Mouse (Mus musculus) lung, embryonic 14.5 days (tissue): ENCODE measurements around the gene Ccdc102a. TPM values are rescaled to one million over a fixed set of nuclear protein-coding genes. Genes with fewer than 3 reads are reported as not detected.

Experiments used
- ATAC-seq: fragments of 200-750 bp; cut with Nextera tagmentation; 2 replicates; pipeline ENCODE4 v1.8.0; 2017; ENCODE audit warnings: mild to moderate bottlenecking, moderate TSS enrichment, moderate library complexity; ENCODE audit not compliant: insufficient read depth
- DNase-seq: peaks from one replicate; pipeline ENCODE4 v3.0.0-alpha.2; 2015
- H3K27ac ChIP-seq: fragments of 300-500 bp; sonication (generic); 2 replicates; pipeline ENCODE4 v1.5.1; 2014; ENCODE audit warnings: low read depth, mild to moderate bottlenecking, moderate library complexity
- H3K27me3 ChIP-seq: fragments of 300-500 bp; sonication (generic); 2 replicates; pipeline ENCODE4 v1.6.1; 2014; ENCODE audit warnings: low read length, control low read depth; ENCODE audit not compliant: insufficient read depth
- H3K36me3 ChIP-seq: fragments of 300-500 bp; sonication (generic); 2 replicates; pipeline ENCODE4 v1.6.1; 2014; ENCODE audit warnings: control low read depth; ENCODE audit not compliant: insufficient read depth
- H3K4me1 ChIP-seq: fragments of 300-500 bp; sonication (generic); 2 replicates; pipeline ENCODE4 v1.6.1; 2014; ENCODE audit warnings: antibody characterized with exemption, control low read depth; ENCODE audit not compliant: insufficient read depth
- H3K4me2 ChIP-seq: fragments of 300-500 bp; sonication (generic); 2 replicates; pipeline ENCODE4 v1.6.1; 2014; ENCODE audit warnings: mild to moderate bottlenecking
- H3K4me3 ChIP-seq: fragments of 300-500 bp; sonication (generic); 2 replicates; pipeline ENCODE4 v1.5.1; 2014; ENCODE audit warnings: low read depth, low read length
- H3K9ac ChIP-seq: fragments of 300-500 bp; sonication (generic); 2 replicates; pipeline ENCODE4 v1.6.1; 2014
- H3K9me3 ChIP-seq: fragments of 300-500 bp; sonication (generic); 2 replicates; pipeline ENCODE4 v1.6.1; 2016; ENCODE audit warnings: low read depth, low read length, control low read depth
- CTCF ChIP-seq: IDR thresholded peaks from 2 replicates; pipeline ENCODE4 v1.5.1; 2016; ENCODE audit warnings: antibody characterized with exemption, low read depth
- WGBS: fragments of 180-500 bp; shearing (Covaris S2); extraction: QIAGEN DNeasy Blood & Tissue Kit; methylation state at CpG from one replicate; pipeline ENCODE4 v1.1.7; 2014; 5-methylcytosine and 5-hydroxymethylcytosine counted together
- polyA plus RNA-seq: library from polyadenylated mRNA; unstranded; fragments of >200 nt; fragmentation: Nextera tagmentation; extraction: Ambion mirVana; gene quantifications from 2 replicates; pipeline ENCODE4 v1.2.1, GENCODE M21; 2014

The Ccdc102a gene
- polyA plus RNA-seq, 1 experiment from 2014 or later: 34.1 TPM

DNA sequence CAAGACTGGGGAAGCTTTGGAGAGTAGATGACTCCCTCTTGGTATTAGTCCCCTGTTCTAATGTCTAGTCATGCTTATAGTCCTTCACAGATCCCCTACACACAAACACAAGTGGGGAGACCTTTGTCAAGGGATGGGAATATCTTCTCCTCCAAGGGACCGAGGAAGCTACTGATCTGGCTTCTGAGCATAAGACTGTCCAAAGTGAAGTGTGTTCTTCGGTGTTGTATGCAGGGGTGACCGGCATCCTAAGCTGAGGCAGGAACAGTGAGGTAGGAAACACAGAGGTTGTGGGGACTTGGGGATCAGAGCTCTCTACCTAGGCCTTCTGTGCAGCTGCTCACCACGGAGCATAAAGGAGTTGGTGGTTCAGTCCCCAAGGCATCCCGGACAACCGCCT, 4.3 kb upstream of the Ccdc102a start:
- no peak for DNase-seq

DNA sequence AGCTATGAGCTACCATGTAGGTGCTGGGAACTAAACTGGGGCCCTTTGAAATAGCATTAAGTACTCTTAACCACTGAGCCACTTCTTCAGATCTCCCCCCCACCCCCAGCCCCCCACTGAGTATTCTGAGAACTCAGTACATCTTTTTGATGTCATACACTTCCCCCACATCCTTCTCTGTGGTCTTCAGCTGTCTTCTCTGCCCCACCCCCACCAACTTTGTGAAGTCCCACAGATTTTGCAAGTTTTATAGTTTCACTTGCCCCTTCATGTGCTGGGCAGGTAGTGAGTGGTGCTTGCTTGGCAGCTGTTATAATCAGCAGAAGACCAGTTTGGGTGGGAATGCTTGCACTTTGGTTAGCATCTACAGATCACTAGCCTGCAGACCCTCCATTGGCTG, 1.4 kb upstream of the Ccdc102a start:
- no peak overlapping the region for H3K4me3 ChIP-seq
- H3K36me3 ChIP-seq: no peaks in the 10 kb centered on the region
- DNase-seq (no peak), ATAC-seq (no peak)
- H3K27me3 ChIP-seq: no peaks in the 10 kb centered on the region
- H3K27ac ChIP-seq: no peak overlapping the region
- TF ChIP-seq CTCF: no peak
- H3K4me2 ChIP-seq: no peak overlapping the region
- H3K9me3 ChIP-seq: no peaks in the 10 kb centered on the region
- no peak overlapping the region for H3K9ac ChIP-seq
- peaks cover 23% of the 10 kb centered on the region for H3K4me1 ChIP-seq

More for the DNA sequence above, 4.3 kb upstream of the Ccdc102a start:
- Histone ChIP-seq H3K4me2 (no peak overlapping the region), H3K4me3 (no peak overlapping the region), H3K4me1 (no peaks in the 10 kb centered on the region), H3K9ac (no peak overlapping the region), H3K36me3 (no peaks in the 10 kb centered on the region), H3K27ac (no peak overlapping the region), H3K27me3 (no peaks in the 10 kb centered on the region), H3K9me3 (no peaks in the 10 kb centered on the region)
- WGBS: 49% methylated on average over 6 of the region's 6 CpGs
- no peak for TF ChIP-seq CTCF
- no peak for ATAC-seq

DNA sequence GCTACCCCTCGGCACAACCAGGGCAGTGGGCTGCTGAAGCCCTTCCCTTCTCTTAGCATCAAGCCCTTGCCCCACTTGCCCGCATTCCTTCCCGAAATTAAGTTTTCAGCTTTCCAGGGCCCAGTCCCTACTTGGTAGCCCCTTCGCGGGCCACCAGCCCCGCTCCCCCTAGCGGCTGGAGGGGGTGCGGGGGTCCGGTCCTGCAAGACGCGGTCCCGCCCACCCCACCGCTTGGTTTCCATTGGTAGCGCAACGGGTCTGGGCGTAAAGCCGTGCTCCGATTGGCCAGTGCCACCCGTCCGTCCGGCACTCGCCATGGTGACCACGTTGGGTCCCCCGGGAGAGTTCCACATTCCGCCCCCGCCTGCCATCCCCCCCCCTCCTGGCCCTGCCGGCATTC, 546 bp downstream of the Ccdc102a start:
- peak overlapping the region; percentile 87 for H3K4me3 ChIP-seq
- peak overlapping the region; percentile 80 for H3K4me2 ChIP-seq
- TF ChIP-seq CTCF: peak; percentile 91
- peaks cover 30% of the 10 kb centered on the region for H3K4me1 ChIP-seq
- H3K9me3 ChIP-seq: no peaks in the 10 kb centered on the region
- peak overlapping the region; percentile 92 for H3K9ac ChIP-seq
- peaks cover 8% of the 10 kb centered on the region for H3K36me3 ChIP-seq
- H3K27ac ChIP-seq: peak overlapping the region; percentile 86
- DNase-seq (peak; percentile 97), ATAC-seq (peak; percentile 96)
- under 1% methylated on average over 27 of the region's 27 CpGs for WGBS
- peaks cover 1% of the 10 kb centered on the region; the same call in 1 of the 2 replicates for H3K27me3 ChIP-seq

DNA sequence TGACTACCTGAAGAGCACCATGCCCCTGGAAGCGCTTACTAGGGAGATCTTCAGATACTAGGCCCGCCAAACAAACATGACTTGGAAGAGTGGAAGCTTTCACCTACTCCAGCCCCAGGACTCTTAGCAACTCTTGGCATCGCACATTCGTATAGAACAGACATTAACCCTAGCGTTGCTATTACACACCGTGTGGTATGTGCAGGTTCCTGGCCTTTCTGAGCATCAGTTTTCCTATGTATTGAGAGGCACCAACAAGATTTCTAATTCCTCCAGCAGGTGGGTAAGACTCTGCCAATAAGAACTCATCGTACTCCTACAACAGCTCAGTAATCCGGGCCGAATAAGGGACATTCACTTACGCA, 956 bp downstream of the Ccdc102a start:
- Histone ChIP-seq H3K4me2 (peak overlapping the region; percentile 80), H3K4me1 (peaks cover 30% of the 10 kb centered on the region), H3K4me3 (peak overlapping the region; percentile 87), H3K27me3 (peaks cover 3% of the 10 kb centered on the region; the same call in 1 of the 2 replicates), H3K9ac (peak overlapping the region; percentile 92), H3K36me3 (peaks cover 12% of the 10 kb centered on the region), H3K27ac (no peak overlapping the region), H3K9me3 (no peaks in the 10 kb centered on the region)
- ATAC-seq (peak; percentile 12), DNase-seq (no peak)
- no peak for TF ChIP-seq CTCF
- 3% methylated on average over 10 of the region's 10 CpGs for WGBS

DNA sequence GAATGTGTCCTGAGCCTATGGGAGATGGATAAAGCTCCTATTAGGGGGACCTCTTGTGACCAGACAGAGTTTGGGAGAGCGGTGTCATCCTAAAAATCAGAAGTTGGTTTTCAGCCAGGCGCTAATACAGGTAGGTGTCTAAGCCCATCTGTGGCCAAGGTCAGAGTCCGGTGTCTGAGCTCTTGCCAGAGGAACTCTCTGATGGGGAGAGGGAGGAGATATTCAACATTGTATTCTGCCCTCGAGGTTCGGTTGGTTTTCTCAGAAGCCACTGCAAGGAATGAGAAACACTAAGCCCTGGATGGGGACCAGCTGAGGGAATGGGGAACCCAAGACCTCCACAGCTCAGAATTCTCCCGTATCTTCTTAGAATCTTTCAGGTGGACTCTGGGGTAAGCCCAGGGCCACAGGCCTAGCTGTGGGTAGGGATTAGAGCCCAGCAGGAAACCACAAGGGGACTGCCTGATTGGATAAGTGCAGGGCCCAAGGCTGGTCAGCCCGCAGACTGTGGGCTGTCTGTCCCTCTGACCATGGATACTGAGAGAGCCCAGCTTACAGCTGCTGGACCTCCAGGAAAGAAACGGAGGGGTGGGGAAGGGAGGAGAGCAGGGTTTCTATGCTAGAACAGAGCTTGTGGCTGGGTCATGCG, 1.5 kb downstream of the Ccdc102a start:
- ATAC-seq: no peak; the same call in 1 of the 2 replicates
- H3K4me3 ChIP-seq: peak overlapping the region; percentile 87
- peaks cover 17% of the 10 kb centered on the region for H3K36me3 ChIP-seq
- peak; percentile 7 for DNase-seq
- peaks cover 3% of the 10 kb centered on the region; the same call in 1 of the 2 replicates for H3K27me3 ChIP-seq
- H3K9ac ChIP-seq: peak overlapping the region; percentile 92
- no peak overlapping the region for H3K27ac ChIP-seq
- no peak for TF ChIP-seq CTCF
- WGBS: 50% methylated on average over 9 of the region's 9 CpGs
- peak overlapping the region; percentile 80 for H3K4me2 ChIP-seq
- no peaks in the 10 kb centered on the region for H3K9me3 ChIP-seq
- H3K4me1 ChIP-seq: peaks cover 30% of the 10 kb centered on the region

DNA sequence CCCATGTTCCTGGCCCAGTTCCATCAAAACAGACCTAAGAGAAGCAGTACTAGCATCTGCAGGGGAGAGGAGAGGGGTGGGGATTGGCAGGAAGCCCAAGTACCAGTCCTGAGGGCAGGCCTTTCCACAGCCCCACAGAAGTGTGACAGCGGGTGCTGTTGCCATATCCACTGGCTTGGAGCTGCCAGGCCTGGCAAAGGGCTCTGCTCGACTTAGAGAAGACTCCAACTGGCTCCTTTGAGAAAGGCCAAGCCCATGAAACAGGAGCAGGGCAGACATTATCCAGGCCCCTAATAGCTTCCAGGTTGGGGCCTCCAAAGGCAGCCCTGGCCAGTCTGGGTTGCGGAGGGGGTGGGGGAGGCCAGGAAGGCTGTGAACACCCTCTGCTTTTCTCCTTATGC, 3.2 kb downstream of the Ccdc102a start:
- Histone ChIP-seq H3K9me3 (no peaks in the 10 kb centered on the region), H3K27me3 (peaks cover 3% of the 10 kb centered on the region; the same call in 1 of the 2 replicates), H3K9ac (no peak overlapping the region), H3K4me1 (peaks cover 30% of the 10 kb centered on the region), H3K27ac (no peak overlapping the region), H3K4me2 (peak overlapping the region; percentile 21; the same call in 1 of the 2 replicates), H3K4me3 (no peak overlapping the region), H3K36me3 (peaks cover 35% of the 10 kb centered on the region)
- ATAC-seq: no peak
- WGBS: 44% methylated on average over 3 of the region's 3 CpGs
- peak; percentile 77 for DNase-seq
- no peak for TF ChIP-seq CTCF

DNA sequence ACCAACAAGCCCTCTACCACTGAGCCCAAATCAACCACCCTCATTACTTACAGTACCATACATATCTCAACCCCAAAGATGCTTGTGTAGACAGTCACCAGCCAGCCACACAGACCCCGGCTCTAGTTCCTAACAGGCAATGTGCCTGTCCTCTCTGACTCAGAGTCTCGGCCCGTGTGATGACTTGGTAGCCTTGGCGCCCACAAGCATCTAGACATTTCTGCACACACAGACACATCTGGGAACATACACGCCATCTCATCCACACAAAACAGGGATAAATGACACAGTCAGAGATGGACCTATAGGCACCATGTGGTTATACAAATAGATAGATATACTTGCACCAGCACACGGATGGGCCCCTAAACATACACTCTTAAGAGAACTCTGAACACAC, 3.6 kb downstream of the Ccdc102a start:
- H3K27ac ChIP-seq: no peak overlapping the region
- H3K4me3 ChIP-seq: no peak overlapping the region
- H3K36me3 ChIP-seq: peaks cover 39% of the 10 kb centered on the region
- no peak overlapping the region for H3K9ac ChIP-seq
- no peaks in the 10 kb centered on the region for H3K9me3 ChIP-seq
- no peak overlapping the region for H3K4me2 ChIP-seq
- ATAC-seq (no peak), DNase-seq (no peak)
- peaks cover 30% of the 10 kb centered on the region for H3K4me1 ChIP-seq
- no peak for TF ChIP-seq CTCF
- H3K27me3 ChIP-seq: peaks cover 3% of the 10 kb centered on the region; the same call in 1 of the 2 replicates
- 68% methylated on average over 6 of the region's 6 CpGs for WGBS
